Mouse (Mus musculus): Measurements from ENCODE around the gene Shpk. TPM values are rescaled to one million over a fixed set of nuclear protein-coding genes. Genes with fewer than 3 reads are reported as not detected.

The Shpk gene
- polyA plus RNA-seq, 1 experiment from 2014 or later: 1.0 TPM

DNA sequence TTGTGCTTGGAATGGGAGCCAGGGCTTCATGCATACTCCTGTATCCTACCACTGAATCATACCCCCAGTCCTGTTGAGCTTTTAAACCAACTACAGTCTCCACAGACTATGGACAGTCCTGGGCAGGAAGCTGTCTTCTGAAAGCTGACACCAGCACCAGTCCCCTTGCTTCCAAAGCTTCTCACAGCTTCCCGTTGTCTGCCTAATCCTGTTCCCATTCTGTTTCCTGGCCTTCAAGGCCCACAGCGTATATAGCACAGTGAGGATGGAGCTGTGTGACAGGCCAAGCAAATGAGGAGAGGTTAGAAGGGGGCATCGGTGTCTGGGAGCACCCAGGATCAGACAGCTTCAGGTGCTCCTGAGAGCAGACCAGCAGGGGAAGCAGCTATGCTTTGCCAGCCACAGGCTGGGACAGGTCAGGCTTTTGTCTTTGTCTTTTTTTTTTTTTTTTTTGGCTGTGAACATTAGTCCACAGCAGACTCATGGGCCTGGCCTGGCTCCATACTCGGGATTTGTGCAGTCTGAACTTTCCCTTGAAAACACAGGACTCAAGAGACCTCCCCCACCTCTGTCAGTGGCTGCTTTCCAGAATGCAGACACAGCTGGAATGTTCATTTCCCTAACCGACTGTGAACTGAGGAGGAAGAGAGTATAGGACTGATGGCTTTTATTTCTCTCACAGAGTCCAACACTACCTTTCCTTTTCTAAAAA is 36.9 kb downstream of the Shpk start:
- no peaks in the 10 kb centered on the region for H3K9me3 ChIP-seq (replicated peaks)
- no peak overlapping the region for H3K4me3 ChIP-seq
- H3K27me3 ChIP-seq (ENCODE audit: low read depth, poor library complexity, severe bottlenecking): no peaks in the 10 kb centered on the region
- no peaks in the 10 kb centered on the region for H3K36me3 ChIP-seq
- DNase-seq (ENCODE audit: low spot score): no peak
- WGBS: 50% methylated on average over 5 of the region's 5 CpGs
- H3K27ac ChIP-seq (replicated peaks): peak overlapping the region; percentile 40; the same call in 1 of the 2 replicates
- no peaks in the 10 kb centered on the region for H3K4me1 ChIP-seq

DNA sequence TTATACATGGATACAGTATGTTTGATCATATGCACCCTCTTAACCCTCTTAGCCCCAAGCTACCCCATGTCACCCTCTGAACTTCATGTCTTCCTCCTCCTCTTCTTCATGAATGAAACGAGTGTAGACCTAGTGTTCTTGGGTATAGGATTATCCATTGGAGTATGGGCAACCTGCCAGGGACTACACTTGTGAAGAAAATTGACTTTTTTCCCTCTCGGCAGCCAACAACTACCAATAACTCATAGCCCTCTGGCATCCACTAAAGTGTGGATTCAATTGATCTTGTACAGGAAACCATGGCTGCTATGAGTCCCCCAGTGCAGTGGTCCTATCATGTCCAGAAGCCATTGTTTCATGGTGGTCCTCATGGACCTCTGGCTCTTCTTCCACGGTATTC is 37.5 kb downstream of the Shpk start:
- Histone ChIP-seq H3K9me3 (replicated peaks) (no peaks in the 10 kb centered on the region), H3K4me3 (no peak overlapping the region), H3K27me3 (ENCODE audit: low read depth, poor library complexity, severe bottlenecking) (no peaks in the 10 kb centered on the region), H3K27ac (replicated peaks) (no peak overlapping the region), H3K4me1 (no peaks in the 10 kb centered on the region), H3K36me3 (no peaks in the 10 kb centered on the region)
- 77% methylated on average over 3 of the region's 3 CpGs for WGBS
- no peak for DNase-seq (ENCODE audit: low spot score)

DNA sequence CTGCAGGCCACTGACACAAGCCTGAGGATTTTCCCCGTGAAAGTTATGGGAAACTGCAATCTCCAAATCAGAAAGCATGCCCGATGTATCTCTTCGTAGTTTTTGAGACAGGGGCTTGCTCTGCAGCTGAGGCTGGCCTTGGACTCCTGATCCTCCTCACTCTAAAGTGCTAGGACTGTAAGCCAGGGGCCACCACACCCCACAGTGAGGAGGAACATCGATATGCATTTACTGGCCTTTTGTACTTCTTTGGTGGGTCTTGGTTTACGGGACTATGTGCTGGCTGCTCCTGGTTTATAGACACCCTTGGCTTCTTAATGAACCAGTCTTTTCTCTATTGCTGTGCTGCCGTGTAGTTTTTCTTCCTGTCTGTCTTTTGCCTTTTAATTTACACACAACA is 42.9 kb downstream of the Shpk start:
- H3K27ac ChIP-seq (replicated peaks): no peak overlapping the region
- no peak for DNase-seq (ENCODE audit: low spot score)
- H3K9me3 ChIP-seq (replicated peaks): no peaks in the 10 kb centered on the region
- no peaks in the 10 kb centered on the region for H3K27me3 ChIP-seq (ENCODE audit: low read depth, poor library complexity, severe bottlenecking)
- H3K36me3 ChIP-seq: no peaks in the 10 kb centered on the region
- no peaks in the 10 kb centered on the region for H3K4me1 ChIP-seq
- no peak overlapping the region for H3K4me3 ChIP-seq
- 93% methylated on average over 6 of the region's 6 CpGs for WGBS

DNA sequence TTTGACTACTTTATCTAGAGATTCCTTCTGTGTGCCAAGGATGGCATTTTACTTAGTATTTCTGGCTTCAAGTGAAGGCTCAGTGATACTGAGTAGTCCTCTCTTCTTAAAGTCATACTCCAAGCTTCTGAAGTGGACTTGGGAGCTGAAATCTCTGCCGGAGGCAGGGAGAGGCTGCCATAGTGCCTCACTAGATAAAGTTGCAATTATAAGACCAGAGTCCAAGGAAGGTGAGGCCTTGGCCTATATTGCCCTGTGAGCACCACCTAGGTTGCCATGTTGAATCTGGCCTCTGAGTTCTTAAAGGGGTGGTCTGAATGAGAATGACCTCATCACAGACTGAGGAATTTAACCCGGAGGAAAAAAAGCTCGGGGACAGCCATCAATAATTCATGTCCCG is 43.5 kb downstream of the Shpk start:
- 96% methylated on average over 4 of the region's 4 CpGs for whole genome bisulfite sequencing
- no peak overlapping the region for H3K27ac ChIP-seq (replicated peaks)

DNA sequence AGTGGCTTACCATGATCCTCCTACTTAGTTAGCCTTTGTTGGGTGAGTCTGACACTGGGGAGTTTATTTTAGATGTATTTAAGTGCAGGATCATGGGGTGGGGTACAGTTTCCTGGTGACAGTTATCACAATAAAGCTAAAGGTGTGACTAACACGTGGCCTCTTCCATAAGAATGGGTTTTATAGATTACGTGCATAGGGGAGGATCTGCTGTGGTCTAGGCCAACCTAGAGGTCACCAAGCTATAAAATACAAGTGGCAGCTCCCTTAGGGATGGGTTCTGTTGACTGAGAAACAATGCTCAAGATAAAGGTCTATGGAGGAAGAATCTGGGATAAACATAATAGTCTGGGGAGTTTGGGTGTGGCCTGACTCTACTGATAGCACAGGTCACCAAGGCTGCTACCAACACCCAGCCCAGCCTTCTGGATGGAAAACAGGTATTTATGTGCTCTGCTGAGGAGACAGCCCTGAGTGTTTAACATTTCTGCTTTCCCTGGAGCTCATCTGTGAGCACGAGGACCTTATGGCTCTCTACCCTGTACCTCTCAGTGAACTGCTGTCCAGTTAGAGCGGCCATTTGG is 58.2 kb downstream of the Shpk start:
- WGBS: 82% methylated on average over 4 of the region's 4 CpGs
- no peaks in the 10 kb centered on the region for H3K4me1 ChIP-seq
- no peaks in the 10 kb centered on the region for H3K9me3 ChIP-seq (replicated peaks)
- no peaks in the 10 kb centered on the region for H3K36me3 ChIP-seq
- H3K27me3 ChIP-seq (ENCODE audit: low read depth, poor library complexity, severe bottlenecking): no peaks in the 10 kb centered on the region
- H3K4me3 ChIP-seq: no peak overlapping the region
- no peak overlapping the region for H3K27ac ChIP-seq (replicated peaks)
- no peak for DNase-seq (ENCODE audit: low spot score)

More for the DNA sequence above, 43.5 kb downstream of the Shpk start:
- Histone ChIP-seq H3K9me3 (replicated peaks) (no peaks in the 10 kb centered on the region), H3K27me3 (ENCODE audit: low read depth, poor library complexity, severe bottlenecking) (no peaks in the 10 kb centered on the region), H3K4me1 (no peaks in the 10 kb centered on the region), H3K36me3 (no peaks in the 10 kb centered on the region), H3K4me3 (no peak overlapping the region)
- DNase-seq (ENCODE audit: low spot score): no peak

DNA sequence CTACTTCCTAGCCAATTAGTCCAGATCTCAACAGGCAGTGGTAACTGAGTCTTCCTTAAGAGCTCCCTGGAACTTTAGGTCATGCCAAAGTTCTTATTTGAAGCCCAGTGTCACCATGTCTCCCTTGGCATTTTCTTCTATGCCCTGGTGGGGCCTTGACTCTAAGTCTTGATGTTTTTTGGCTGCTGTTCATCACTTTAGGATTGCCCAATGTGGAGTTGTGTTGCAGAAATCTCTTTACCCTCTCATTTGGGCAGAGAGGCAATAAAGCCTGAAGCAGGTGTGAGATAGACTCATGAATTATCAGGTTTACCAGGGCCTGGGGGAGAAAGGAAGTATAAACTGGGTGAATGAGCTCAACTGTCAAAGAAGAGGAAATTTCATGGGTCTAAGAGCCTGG is 59.4 kb downstream of the Shpk start:
- no peak for DNase-seq (ENCODE audit: low spot score)
- Histone ChIP-seq H3K9me3 (replicated peaks) (no peaks in the 10 kb centered on the region), H3K36me3 (no peaks in the 10 kb centered on the region), H3K27ac (replicated peaks) (no peak overlapping the region), H3K27me3 (ENCODE audit: low read depth, poor library complexity, severe bottlenecking) (no peaks in the 10 kb centered on the region), H3K4me1 (no peaks in the 10 kb centered on the region), H3K4me3 (no peak overlapping the region)

DNA sequence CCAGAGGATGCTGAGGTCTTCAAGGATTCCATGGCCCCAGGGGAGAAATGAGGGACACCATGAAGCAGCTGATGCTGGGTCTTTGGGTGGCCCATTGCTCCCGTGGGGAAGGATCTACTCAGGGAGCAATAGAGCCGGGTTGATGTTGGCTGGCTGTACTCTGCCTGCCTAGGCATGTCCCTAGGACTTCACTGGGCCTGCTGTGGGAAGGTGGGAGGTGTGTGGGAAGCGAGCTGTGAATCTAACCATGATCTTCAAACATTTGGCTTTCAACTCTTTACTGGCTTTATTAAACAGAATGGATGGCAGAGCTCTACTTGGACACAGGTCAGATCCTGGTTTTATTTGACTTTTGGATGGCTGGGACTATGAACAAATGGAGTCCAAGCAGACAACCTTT is 61.2 kb downstream of the Shpk start:
- no peak overlapping the region for H3K27ac ChIP-seq (replicated peaks)
- no peak for DNase-seq (ENCODE audit: low spot score)
- WGBS: 76% methylated on average over 3 of the region's 3 CpGs
- H3K27me3 ChIP-seq (ENCODE audit: low read depth, poor library complexity, severe bottlenecking): no peaks in the 10 kb centered on the region
- no peaks in the 10 kb centered on the region for H3K4me1 ChIP-seq
- H3K4me3 ChIP-seq: no peak overlapping the region
- no peaks in the 10 kb centered on the region for H3K9me3 ChIP-seq (replicated peaks)
- H3K36me3 ChIP-seq: no peaks in the 10 kb centered on the region

DNA sequence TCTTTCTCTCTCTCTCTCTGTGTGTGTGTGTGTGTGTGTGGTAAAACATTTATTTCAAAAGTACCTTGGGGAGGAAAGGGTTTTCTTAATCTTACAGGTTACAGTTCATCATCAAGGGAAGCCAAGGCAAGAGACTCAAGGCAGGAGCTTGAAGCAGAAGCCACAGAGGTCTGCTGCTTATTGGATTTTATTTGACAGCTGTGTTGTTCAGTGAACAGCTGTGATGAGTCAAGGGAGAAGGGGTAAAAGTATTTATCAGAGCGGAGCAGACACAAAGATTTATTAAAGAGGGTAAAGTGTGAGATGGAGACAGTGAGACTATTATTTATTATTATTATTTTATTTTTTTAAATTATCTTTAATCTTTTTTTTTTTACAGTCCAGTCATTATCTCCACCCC is 62.1 kb downstream of the Shpk start:
- Histone ChIP-seq H3K36me3 (no peaks in the 10 kb centered on the region), H3K27ac (replicated peaks) (no peak overlapping the region), H3K4me1 (no peaks in the 10 kb centered on the region), H3K9me3 (replicated peaks) (no peaks in the 10 kb centered on the region), H3K4me3 (no peak overlapping the region), H3K27me3 (ENCODE audit: low read depth, poor library complexity, severe bottlenecking) (no peaks in the 10 kb centered on the region)
- WGBS: 97% methylated on average over 1 of the region's 1 CpGs
- no peak for DNase-seq (ENCODE audit: low spot score)

DNA sequence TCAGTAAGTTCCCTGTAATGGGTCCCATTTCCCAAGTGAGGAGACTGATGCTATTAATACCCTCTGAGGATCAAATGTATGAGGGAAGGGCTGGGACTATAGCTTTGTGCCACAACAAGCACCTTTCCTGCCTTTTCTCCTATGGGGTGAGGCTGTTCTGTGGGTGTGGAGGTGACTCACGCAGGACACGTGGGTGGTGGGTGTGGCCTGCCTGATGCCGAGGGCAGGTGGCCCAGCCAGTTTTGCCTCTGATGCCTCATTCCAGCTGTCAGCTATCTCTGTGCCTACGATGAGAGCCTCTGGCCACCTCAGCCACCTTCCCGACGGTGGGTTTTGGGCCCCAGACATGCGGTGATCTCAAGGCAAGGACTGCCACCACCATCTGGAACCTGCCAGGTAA is 68.0 kb downstream of the Shpk start, which contains the start of gene Trpv3:
TSS of gene Trpv3 (plus strand) at position 122 of the 400 bp plus-strand sequence.
- Histone ChIP-seq H3K4me1 (no peaks in the 10 kb centered on the region), H3K4me3 (no peak within 1 kb of the TSS), H3K27me3 (ENCODE audit: low read depth, poor library complexity, severe bottlenecking) (no peaks in the 10 kb centered on the region), H3K27ac (replicated peaks) (no peak within 1 kb of the TSS), H3K36me3 (no peaks in the 10 kb centered on the region), H3K9me3 (replicated peaks) (no peaks in the 10 kb centered on the region)
- WGBS: 92% methylated on average over 7 of the region's 7 CpGs
- DNase-seq (ENCODE audit: low spot score): no peak

Other genes with a start within 250 kb of the Shpk start
- 1.2 TPM in 2 replicates for gene Atp2a3, start 238.3 kb upstream of the Shpk start, polyA plus RNA-seq (2016; fragmentation: Nextera tagmentation; extraction: Ambion mirVana)
- gene P2rx1, start 200.4 kb upstream of the Shpk start, polyA plus RNA-seq (2016; fragmentation: Nextera tagmentation; extraction: Ambion mirVana): 1.2 TPM in 2 replicates
- 5.4 and 7.5 TPM in 2 replicates for gene Camkk1, start 180.5 kb upstream of the Shpk start, polyA plus RNA-seq (2016; fragmentation: Nextera tagmentation; extraction: Ambion mirVana)
- gene Ncbp3, start 151.7 kb upstream of the Shpk start, polyA plus RNA-seq (2016; fragmentation: Nextera tagmentation; extraction: Ambion mirVana): 11.7 and 12.2 TPM in 2 replicates
- gene Itgae, start 108.9 kb upstream of the Shpk start, polyA plus RNA-seq (2016; fragmentation: Nextera tagmentation; extraction: Ambion mirVana): 0.39 and 0.60 TPM in 2 replicates
- 22.4 and 24.5 TPM in 2 replicates for gene Haspin, start 61.2 kb upstream of the Shpk start, polyA plus RNA-seq (2016; fragmentation: Nextera tagmentation; extraction: Ambion mirVana)
- gene P2rx5, start 39.0 kb upstream of the Shpk start, polyA plus RNA-seq (2016; fragmentation: Nextera tagmentation; extraction: Ambion mirVana): 0.21 and 0.29 TPM in 2 replicates
- gene Emc6, start 22.4 kb upstream of the Shpk start, polyA plus RNA-seq (2016; fragmentation: Nextera tagmentation; extraction: Ambion mirVana): 132 and 137 TPM in 2 replicates
- 175 and 199 TPM in 2 replicates for gene Tax1bp3, start 22.4 kb upstream of the Shpk start, polyA plus RNA-seq (2016; fragmentation: Nextera tagmentation; extraction: Ambion mirVana)
- gene Ctns, start 418 bp upstream of the Shpk start, polyA plus RNA-seq (2016; fragmentation: Nextera tagmentation; extraction: Ambion mirVana): 15.1 and 17.2 TPM in 2 replicates
- not detected in 2 replicates for gene Trpv1, start 34.8 kb downstream of the Shpk start, polyA plus RNA-seq (2016; fragmentation: Nextera tagmentation; extraction: Ambion mirVana)
- not detected in 2 replicates for gene Trpv3, start 67.9 kb downstream of the Shpk start, polyA plus RNA-seq (2016; fragmentation: Nextera tagmentation; extraction: Ambion mirVana)
- 0.17 TPM in 1 of 2 replicates, not detected in the other for gene Aspa, start 130.1 kb downstream of the Shpk start, polyA plus RNA-seq (2016; fragmentation: Nextera tagmentation; extraction: Ambion mirVana)
- not detected in 2 replicates for gene Gm49340, start 130.3 kb downstream of the Shpk start, polyA plus RNA-seq (2016; fragmentation: Nextera tagmentation; extraction: Ambion mirVana)
- not detected in 2 replicates for gene Spata22, start 130.3 kb downstream of the Shpk start, polyA plus RNA-seq (2016; fragmentation: Nextera tagmentation; extraction: Ambion mirVana)
- not detected in 2 replicates for gene Olfr20, start 151.3 kb downstream of the Shpk start, polyA plus RNA-seq (2016; fragmentation: Nextera tagmentation; extraction: Ambion mirVana)
- gene Olfr376, start 171.8 kb downstream of the Shpk start, polyA plus RNA-seq (2016; fragmentation: Nextera tagmentation; extraction: Ambion mirVana): not detected in 2 replicates
- gene Olfr1, start 200.2 kb downstream of the Shpk start, polyA plus RNA-seq (2016; fragmentation: Nextera tagmentation; extraction: Ambion mirVana): not detected in 2 replicates
- not detected in 2 replicates for gene Olfr378, start 229.0 kb downstream of the Shpk start, polyA plus RNA-seq (2016; fragmentation: Nextera tagmentation; extraction: Ambion mirVana)